Mouse (Mus musculus): Measurements from ENCODE around the gene Rac2.

- no peak for TF ChIP-seq CTCF (IDR thresholded peaks at IDR 0.05; ENCODE audit: low read depth)
- TF ChIP-seq EP300 (optimal IDR thresholded peaks at IDR 0.05) = no peak
Observed at GRCm38 (mm10) chr15:78604255-78604654, 31.7 kb upstream of the Rac2 start.

All from stomach, postnatal 0 days (tissue).